Mouse (Mus musculus) gonadal fat pad, adult 2 months (tissue): ENCODE measurements around the gene Heatr5b. TPM values are rescaled to one million over a fixed set of nuclear protein-coding genes. Genes with fewer than 3 reads are reported as not detected.

Experiments
- DNase-seq: peaks from one replicate; pipeline ENCODE4 v3.0.0-alpha.2; 2012; ENCODE audit warnings: low read depth
- polyA plus RNA-seq: library from polyadenylated mRNA; depleted of rRNA; stranded (reverse); fragments of >200 nt; gene quantifications from 2 replicates; pipeline ENCODE4 v1.2.3, GENCODE M21; 2012

Gene Heatr5b
- polyA plus RNA-seq, 1 experiment = 23.5 TPM

- no peak for DNase-seq
Measured at GRCm38 (mm10) chr17:78767546-78767945, 67.6 kb downstream of the Heatr5b start.

DNA sequence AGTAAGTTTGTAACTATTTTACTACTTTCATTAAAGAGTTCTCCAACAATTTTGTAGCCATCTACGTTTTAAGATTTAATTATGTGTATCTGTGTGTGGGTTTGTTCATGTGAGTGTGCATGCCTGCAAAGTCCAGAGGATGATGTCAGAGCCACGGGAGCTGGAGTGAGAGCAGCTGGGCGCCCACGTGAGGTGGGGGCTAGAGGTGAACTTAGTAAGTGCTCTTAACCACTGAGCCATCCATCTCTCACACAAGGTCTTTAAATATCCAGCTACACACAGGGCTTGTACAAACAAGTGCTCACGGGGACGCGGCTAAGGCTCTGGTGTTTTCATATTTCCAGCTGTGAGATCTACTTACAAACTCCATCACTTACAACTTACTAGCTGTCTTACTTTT lies 69.1 kb downstream of the Heatr5b start:
- DNase-seq = no peak

DNA sequence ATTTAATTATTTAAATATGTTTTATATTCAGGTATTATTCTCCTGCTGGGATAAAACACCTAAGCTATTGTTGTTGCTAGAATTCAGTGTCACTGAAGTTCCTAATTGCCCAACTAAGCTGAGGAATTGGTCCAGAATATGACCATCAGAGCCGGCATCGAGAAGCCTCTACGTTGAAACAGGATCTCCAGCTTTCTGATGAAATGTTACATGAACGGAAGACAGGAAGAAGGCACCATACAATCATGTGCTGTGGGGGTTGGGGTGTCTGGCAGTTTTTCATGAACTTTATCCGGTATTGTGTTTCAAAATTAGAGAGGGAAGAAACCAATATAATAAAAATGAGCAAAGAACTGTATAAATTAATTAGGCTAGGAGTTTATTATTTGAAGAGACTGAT lies 71.9 kb downstream of the Heatr5b start:
- no peak for DNase-seq

DNA sequence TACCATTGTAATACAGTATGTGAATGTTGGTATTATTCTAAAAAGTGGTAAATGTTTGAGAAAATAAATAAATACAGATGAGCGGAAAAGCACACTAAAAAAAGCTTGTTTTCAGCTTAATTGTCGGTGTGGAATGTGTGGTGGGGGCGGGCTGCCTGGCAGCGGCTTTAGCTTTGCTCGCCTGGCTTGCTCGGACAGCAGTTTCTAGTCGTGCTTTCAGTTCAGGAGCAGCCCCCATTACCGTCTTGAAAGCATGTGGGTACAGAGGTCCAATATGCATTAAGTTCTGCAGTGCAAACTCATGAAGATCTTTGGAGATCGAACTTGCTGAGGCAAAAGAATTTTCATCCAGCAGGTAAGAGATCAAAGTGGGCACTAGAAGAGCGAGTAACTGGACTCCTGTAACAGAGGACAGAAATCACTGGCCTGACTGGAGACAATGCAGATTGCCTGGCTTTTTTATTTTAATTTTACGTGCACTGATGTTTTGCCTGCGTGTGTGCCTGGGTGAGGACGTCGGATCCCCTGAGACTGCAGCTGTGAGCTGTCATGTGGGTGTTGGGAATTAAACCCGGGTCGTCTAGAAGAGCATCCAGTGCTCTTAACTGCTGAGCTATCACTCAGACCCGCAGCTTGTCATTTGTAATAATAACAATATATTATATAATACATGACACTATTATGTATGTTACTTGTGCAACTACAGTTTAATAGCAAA lies 82.1 kb downstream of the Heatr5b start:
- DNase-seq = no peak

DNA sequence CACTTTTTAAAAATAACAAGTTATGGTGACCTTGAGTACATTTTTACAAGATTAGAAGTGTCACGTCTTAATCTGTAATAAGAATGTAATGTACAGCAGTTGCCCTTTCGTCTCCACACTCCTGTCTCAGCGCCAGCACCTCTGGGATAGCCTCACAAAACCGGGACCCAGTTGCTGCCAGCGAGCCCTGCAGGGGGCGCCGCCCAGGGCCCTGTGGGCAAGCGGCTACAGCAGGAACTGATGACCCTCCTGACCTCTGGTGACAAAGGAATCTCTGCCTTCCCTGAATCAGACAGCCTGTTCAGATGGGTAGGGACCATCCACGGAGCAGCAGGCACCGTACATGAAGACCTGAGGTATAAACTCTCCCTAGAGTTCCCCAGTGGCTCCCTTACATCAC lies 83.1 kb downstream of the Heatr5b start:
- no peak for DNase-seq

GRCm38 (mm10) chr17:78748440-78748839 lies 86.7 kb downstream of the Heatr5b start:
- no peak for DNase-seq

DNA sequence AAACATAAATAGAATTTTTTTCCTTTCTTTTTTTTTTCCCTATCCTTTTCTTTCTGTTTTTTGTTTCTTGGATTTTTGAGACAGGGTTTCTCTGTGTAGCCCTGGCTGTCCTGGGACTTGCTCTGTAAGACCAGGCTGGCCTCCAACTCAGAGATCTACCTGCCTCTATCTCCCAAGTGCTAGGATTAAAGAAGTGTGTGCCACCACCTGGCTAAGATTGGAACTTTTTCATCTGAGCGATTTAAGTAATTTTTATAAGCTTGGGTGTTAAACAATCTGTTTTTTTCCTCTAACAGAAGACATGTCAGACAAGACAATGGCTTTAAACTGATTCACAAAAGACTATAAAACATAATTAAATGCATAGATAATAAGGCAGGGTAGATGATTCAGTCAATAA lies 96.7 kb downstream of the Heatr5b start:
- DNase-seq = no peak

- no peak for DNase-seq
Measured at GRCm38 (mm10) chr17:78737771-78738170, 97.4 kb downstream of the Heatr5b start.

- no peak for DNase-seq
Measured at GRCm38 (mm10) chr17:78737096-78737495, 98.1 kb downstream of the Heatr5b start, which contains the start of gene Strn. Strn (minus strand) TSS chr17:78737196.

GRCm38 (mm10) chr17:78736473-78736988 lies 98.6 kb downstream of the Heatr5b start:
- DNase-seq = no peak

DNA sequence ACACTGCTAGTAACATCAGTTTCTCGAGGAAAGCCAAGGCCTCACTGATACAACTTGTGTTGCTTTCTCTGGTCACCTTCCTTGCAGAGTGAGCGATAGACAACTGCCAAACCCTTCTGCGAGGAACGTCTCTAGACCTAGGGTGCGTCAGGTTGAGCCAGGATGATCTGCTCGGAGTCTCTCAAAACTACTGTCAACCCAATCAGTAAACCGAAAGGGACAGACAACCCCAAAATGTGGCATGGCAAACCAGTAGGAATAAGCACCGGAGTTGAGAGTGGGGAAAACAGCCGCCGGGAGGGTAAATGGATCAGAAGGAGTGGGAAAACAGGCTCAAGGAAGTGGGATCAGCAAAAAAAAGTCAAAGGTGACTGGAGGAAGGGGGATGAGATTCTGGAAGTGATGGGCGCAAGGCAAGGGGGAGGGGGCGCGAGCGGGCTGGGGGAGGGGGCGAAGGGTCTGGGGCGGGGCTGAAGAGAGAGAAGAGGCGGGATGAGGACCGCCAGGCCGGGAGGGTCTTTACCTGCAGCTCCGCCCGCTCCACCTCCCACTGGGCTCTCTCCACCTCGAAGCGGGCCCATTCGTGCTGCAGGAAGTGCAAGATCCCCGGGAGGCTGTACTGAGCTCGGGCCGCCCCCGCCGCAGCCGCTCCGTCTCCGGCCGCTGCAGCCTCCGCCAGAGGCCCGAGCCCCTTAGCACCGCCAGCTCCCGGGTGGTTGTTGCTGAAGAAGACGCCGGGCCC lies 99.3 kb downstream of the Heatr5b start:
- DNase-seq = no peak

DNA sequence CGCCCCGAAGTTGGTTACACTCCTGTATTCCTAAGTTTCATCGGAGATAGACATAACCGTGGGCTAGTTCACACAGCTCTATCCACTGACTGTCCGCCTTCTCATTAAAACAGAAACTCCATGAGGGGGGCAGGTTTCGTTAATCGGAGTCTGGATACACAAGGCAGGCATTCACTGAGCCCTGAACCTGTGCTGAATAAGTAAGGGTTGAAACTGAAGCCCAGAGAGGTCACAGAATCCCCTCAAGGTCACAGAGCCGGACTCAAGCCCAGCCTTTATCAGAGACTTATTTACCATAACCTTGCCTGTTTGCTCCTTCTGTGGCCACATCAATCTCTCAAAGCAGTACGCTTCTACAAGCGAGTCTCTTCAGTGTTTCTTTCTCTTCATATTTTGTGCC lies 100.4 kb downstream of the Heatr5b start:
- no peak for DNase-seq

GRCm38 (mm10) chr17:78732056-78732455 lies 103.1 kb downstream of the Heatr5b start:
- no peak for DNase-seq

DNA sequence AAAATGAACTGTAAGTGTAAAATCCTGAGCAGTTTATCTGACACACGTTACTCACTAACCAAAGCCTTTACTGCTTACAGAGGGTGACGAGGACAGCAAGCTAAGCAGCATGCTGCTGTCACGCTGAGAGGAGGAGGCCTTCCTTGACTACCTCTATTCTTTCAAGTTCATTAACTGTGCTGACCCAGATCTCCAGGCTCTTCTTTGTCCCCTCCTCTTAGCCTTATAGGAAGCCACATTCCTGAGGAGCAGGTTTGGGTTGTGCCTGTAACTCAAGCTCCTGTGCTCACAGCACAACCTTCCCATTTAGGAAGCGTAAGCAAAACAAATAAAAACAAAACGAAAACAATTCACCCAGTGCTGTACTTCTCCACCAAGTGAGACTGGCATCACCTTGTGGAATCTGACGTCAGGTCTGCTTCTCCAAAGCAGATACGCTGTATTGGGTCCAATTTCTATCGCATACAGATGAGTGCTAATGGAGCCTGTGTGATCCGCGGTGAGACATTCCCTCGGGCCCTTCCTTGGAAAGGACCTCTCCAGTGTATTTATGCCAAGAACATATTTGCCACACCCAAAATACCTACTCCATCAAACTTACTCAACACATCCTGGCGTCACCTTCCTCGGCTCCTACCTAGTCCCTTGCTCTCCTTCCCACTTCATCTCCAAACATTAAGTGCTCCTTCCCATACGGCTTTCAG lies 108.3 kb downstream of the Heatr5b start:
- peak; percentile 79 for DNase-seq

GRCm38 (mm10) chr17:78724461-78725055 lies 110.6 kb downstream of the Heatr5b start:
- DNase-seq = no peak

DNA sequence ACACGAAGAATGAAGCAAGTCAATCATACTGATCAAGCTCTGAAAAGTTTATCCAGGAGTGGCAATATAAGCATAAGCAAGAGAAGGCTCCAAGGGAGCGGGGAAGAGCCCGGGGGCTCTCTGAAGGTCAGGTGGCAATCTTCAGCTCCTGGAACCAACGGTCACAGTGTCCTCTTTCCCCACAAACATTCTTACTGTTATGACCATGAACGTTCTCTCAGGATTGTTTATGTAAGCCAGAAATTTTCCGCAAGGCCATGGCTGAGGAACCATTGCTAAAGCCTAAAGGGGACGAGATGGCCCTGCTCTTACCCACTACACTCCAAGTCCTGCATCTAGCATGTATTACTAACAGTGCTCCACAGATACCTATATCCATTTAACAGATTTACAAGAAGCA lies 113.5 kb downstream of the Heatr5b start:
- no peak for DNase-seq

DNA sequence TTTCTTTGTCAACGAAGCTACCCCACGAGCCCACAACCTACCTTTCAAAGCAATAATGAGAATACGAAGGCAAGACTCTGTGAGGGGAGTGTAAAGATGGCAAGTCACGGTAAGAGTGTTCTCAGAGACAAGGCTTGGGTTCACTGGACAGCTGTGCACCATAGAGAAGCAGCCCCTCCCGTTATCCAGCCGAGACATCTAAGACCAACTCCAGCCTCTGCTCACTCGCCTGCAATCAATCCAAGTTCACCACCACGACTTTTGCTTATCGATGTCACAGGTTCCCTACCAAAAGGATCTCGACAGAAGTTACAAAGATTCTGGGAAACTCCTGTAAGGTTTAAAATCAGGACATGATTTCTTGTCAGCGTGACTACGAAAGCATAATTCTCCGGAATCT lies 116.1 kb downstream of the Heatr5b start:
- no peak for DNase-seq

DNA sequence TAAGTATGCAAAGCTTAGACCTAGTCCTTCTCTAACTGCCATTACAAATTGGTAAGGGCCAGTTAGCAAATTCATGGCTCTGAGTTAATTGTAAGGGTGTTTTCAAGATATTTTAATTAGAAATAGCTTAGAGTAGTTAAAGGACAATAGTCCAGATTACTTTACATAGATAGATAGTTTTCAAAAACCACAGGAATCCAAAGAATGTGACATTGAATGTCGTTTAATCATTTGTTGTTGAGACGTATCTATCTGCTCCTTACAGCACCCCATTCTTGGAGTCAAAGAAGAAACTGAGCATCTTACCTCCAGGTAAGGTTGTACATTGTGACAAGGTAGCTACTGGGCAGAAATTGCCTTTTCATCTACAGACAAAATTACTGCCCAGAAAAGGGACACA lies 124.9 kb downstream of the Heatr5b start:
- DNase-seq = no peak

DNA sequence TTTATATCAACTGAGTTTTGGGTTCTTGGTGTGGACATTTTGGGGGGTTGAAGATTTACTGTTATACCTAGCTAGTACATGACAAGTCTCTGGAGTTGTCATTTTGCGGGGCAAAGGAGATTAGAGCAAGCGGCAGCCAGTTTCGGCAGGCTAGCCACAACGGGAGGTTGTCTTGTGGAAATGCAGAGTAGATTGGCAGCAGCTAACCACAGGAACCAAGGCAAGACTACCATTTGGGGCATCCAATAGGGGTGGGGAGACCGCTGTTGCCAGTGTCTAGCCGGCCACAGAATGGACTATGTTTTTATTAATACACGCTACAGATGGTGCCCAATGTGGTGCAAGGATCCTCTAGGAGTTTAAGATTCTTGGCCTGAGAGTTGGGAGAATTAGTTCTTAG lies 126.7 kb downstream of the Heatr5b start:
- DNase-seq = no peak

- DNase-seq = no peak
Measured at GRCm38 (mm10) chr17:78702988-78703387, 132.2 kb downstream of the Heatr5b start.
